Mouse (Mus musculus) left cerebral cortex, adult 18-20 months (tissue): Measurements from ENCODE around the gene Gm48552. TPM values are rescaled to one million over a fixed set of nuclear protein-coding genes. Genes with fewer than 3 reads are reported as not detected.

Experiments
- DNase-seq, 2 experiments: peaks; one replicate each; pipeline ENCODE4 v3.0.0; 2021 to 2022; ENCODE audit warnings: low spot score in 2 of 2, mixed read lengths in 1 of 2
- total RNA-seq, 2 experiments: library from RNA; stranded (reverse); gene quantifications; 2 replicates each; pipeline ENCODE4 v1.2.3; 2021

Gene Gm48552
- total RNA-seq, 2 experiments from 2014 or later: 2.7 to 2.8 TPM

GRCm38 (mm10) chr10:81360721-81361120 is 28.1 kb upstream of the Gm48552 start:
- no peak for DNase-seq

GRCm38 (mm10) chr10:81362336-81362949 is 26.4 kb upstream of the Gm48552 start:
- DNase-seq: no peak

GRCm38 (mm10) chr10:81363436-81364346 is 25.1 kb upstream of the Gm48552 start:
- DNase-seq: no peak

GRCm38 (mm10) chr10:81364666-81365065 is 24.1 kb upstream of the Gm48552 start:
- DNase-seq: no peak

GRCm38 (mm10) chr10:81365073-81365472 is 23.7 kb upstream of the Gm48552 start:
- peak in 1 of 2 experiments; percentile 56 for DNase-seq

- DNase-seq: no peak
Observed at GRCm38 (mm10) chr10:81365672-81366476, 22.9 kb upstream of the Gm48552 start, which contains the start of gene 4930404N11Rik. Gene 4930404N11Rik (minus strand): TSS chr10:81365816.

- no peak for DNase-seq
Observed at GRCm38 (mm10) chr10:81366477-81367206, 22.2 kb upstream of the Gm48552 start.

- no peak for DNase-seq
Observed at GRCm38 (mm10) chr10:81367207-81367495, 21.7 kb upstream of the Gm48552 start.

GRCm38 (mm10) chr10:81375322-81375721 is 13.5 kb upstream of the Gm48552 start:
- DNase-seq: no peak

- DNase-seq: no peak
Observed at GRCm38 (mm10) chr10:81376561-81377361, 12.0 kb upstream of the Gm48552 start.

- no peak for DNase-seq
Observed at GRCm38 (mm10) chr10:81377362-81377664, 11.5 kb upstream of the Gm48552 start.

GRCm38 (mm10) chr10:81377793-81378552 is 10.8 kb upstream of the Gm48552 start, which contains the start of gene Fzr1:
Gene Fzr1 (minus strand): TSS chr10:81378516.
- no peak for DNase-seq

- peak; percentile 100 for DNase-seq
Observed at GRCm38 (mm10) chr10:81378553-81379182, 10.1 kb upstream of the Gm48552 start.

GRCm38 (mm10) chr10:81379183-81379553 is 9.6 kb upstream of the Gm48552 start:
- DNase-seq: no peak

GRCm38 (mm10) chr10:81379809-81380378 is 8.9 kb upstream of the Gm48552 start:
- DNase-seq: no peak

- no peak for DNase-seq
Observed at GRCm38 (mm10) chr10:81382039-81382438, 6.8 kb upstream of the Gm48552 start.

GRCm38 (mm10) chr10:81383802-81384604 is 4.8 kb upstream of the Gm48552 start, which contains the start of the genes Dohh and Gm48551:
Gene Dohh (plus strand): TSS chr10:81384428.
Gene Gm48551 (plus strand): TSS chr10:81384466.
- peak; percentile 98 to 99 for DNase-seq

GRCm38 (mm10) chr10:81384605-81384982 is 4.2 kb upstream of the Gm48552 start:
- DNase-seq: no peak
